Mouse (Mus musculus) layer of hippocampus, adult 18-20 months (tissue): ENCODE data around the gene Retreg1. TPM values are rescaled to one million over a fixed set of nuclear protein-coding genes. Genes with fewer than 3 reads are reported as not detected.
A peak's percentile ranks its signal among the peaks of the same experiment; 100 is the strongest.

ENCODE experiments used
- DNase-seq, 2 experiments: peaks; one replicate each; pipeline ENCODE4 v3.0.0; 2022; ENCODE audit warnings: low spot score in 2 of 2
- total RNA-seq, 2 experiments: library from RNA; stranded (reverse); gene quantifications; 2 replicates each; pipeline ENCODE4 v1.2.3; 2021

The Retreg1 gene
- total RNA-seq, 2 experiments from 2014 or later, result 33.9 to 34.5 TPM

- DNase-seq, result no peak
Observed at GRCm38 (mm10) chr15:25916252-25916651, 73.3 kb downstream of the Retreg1 start.

GRCm38 (mm10) chr15:25918641-25919040 is 75.7 kb downstream of the Retreg1 start:
- DNase-seq, result no peak

GRCm38 (mm10) chr15:25919995-25920394 is 77.0 kb downstream of the Retreg1 start:
- DNase-seq, result no peak

- DNase-seq, result no peak
Observed at GRCm38 (mm10) chr15:25920886-25921285, 77.9 kb downstream of the Retreg1 start.

GRCm38 (mm10) chr15:25922007-25922406 is 79.0 kb downstream of the Retreg1 start:
- DNase-seq, result no peak

GRCm38 (mm10) chr15:25923916-25924315 is 80.9 kb downstream of the Retreg1 start:
- DNase-seq, result no peak

- peak; percentile 46 to 73 for DNase-seq
Observed at GRCm38 (mm10) chr15:25926171-25926570, 83.2 kb downstream of the Retreg1 start.

GRCm38 (mm10) chr15:25927106-25927505 is 84.1 kb downstream of the Retreg1 start:
- DNase-seq, result no peak

GRCm38 (mm10) chr15:25928001-25928400 is 85.0 kb downstream of the Retreg1 start:
- no peak for DNase-seq

- DNase-seq, result no peak
Observed at GRCm38 (mm10) chr15:25928831-25929230, 85.9 kb downstream of the Retreg1 start.

GRCm38 (mm10) chr15:25929518-25929917 is 86.5 kb downstream of the Retreg1 start:
- DNase-seq, result no peak

- peak in 1 of 2 experiments; percentile 60 for DNase-seq
Observed at GRCm38 (mm10) chr15:25929936-25930335, 87.0 kb downstream of the Retreg1 start.

GRCm38 (mm10) chr15:25930657-25931056 is 87.7 kb downstream of the Retreg1 start:
- DNase-seq, result no peak

- DNase-seq, result no peak
Observed at GRCm38 (mm10) chr15:25932497-25932896, 89.5 kb downstream of the Retreg1 start.

- no peak for DNase-seq
Observed at GRCm38 (mm10) chr15:25932937-25933684, 90.1 kb downstream of the Retreg1 start.

- DNase-seq, result no peak
Observed at GRCm38 (mm10) chr15:25933685-25934108, 90.7 kb downstream of the Retreg1 start.

GRCm38 (mm10) chr15:25934411-25934810 is 91.4 kb downstream of the Retreg1 start:
- no peak for DNase-seq

- no peak for DNase-seq
Observed at GRCm38 (mm10) chr15:25938496-25938895, 95.5 kb downstream of the Retreg1 start.

- no peak for DNase-seq
Observed at GRCm38 (mm10) chr15:25940397-25941377, 97.7 kb downstream of the Retreg1 start.

GRCm38 (mm10) chr15:25941514-25941913 is 98.5 kb downstream of the Retreg1 start:
- DNase-seq, result no peak

GRCm38 (mm10) chr15:25942415-25942814 is 99.4 kb downstream of the Retreg1 start:
- DNase-seq, result no peak
